Mouse (Mus musculus) lung, postnatal 0 days (tissue): ENCODE measurements around the gene Mup5. TPM values are rescaled to one million over a fixed set of nuclear protein-coding genes. Genes with fewer than 3 reads are reported as not detected.

ENCODE experiments used
- polyA plus RNA-seq: library from polyadenylated mRNA; unstranded; fragments of >200 nt; fragmentation: Nextera tagmentation; extraction: Ambion mirVana; gene quantifications from 2 replicates; pipeline ENCODE4 v1.2.1, GENCODE M21; 2015

The Mup5 gene
- polyA plus RNA-seq, 1 experiment from 2014 or later: not detected

Other genes with a start within 250 kb of the Mup5 start
- gene Mup17, start 239.4 kb downstream of the Mup5 start, polyA plus RNA-seq: not detected in 2 replicates
- not detected in 2 replicates for gene Mup18, start 161.1 kb downstream of the Mup5 start, polyA plus RNA-seq
- gene Mup19, start 53.0 kb downstream of the Mup5 start, polyA plus RNA-seq: not detected in 2 replicates
- not detected in 2 replicates for gene Mup20, start 218.9 kb upstream of the Mup5 start, polyA plus RNA-seq